Mouse (Mus musculus) kidney, postnatal 10 days (tissue): ENCODE results near the gene Fuca2.

Source experiments
- DNase-seq: peaks from one replicate; pipeline ENCODE4 v3.0.0; 2021; ENCODE audit warnings: mixed read lengths

Fuca2 gene

GRCm38 (mm10) chr10:13536706-13537105, 37.4 kb downstream of the Fuca2 start:
- DNase-seq = no peak

- DNase-seq = no peak
Measured at GRCm38 (mm10) chr10:13539769-13540333, 40.5 kb downstream of the Fuca2 start.

GRCm38 (mm10) chr10:13541721-13542120, 42.4 kb downstream of the Fuca2 start:
- no peak for DNase-seq

GRCm38 (mm10) chr10:13552646-13553497, 53.5 kb downstream of the Fuca2 start, which contains the start of the genes Adat2 and Pex3:
Gene Adat2 (plus strand): TSS chr10:13552894.
Gene Pex3 (minus strand): TSS chr10:13553142.
- DNase-seq = peak; percentile 93

- no peak for DNase-seq
Measured at GRCm38 (mm10) chr10:13553498-13553985, 54.2 kb downstream of the Fuca2 start.

GRCm38 (mm10) chr10:13554316-13554715, 55.0 kb downstream of the Fuca2 start:
- no peak for DNase-seq

- no peak for DNase-seq
Measured at GRCm38 (mm10) chr10:13560014-13560674, 60.8 kb downstream of the Fuca2 start.

GRCm38 (mm10) chr10:13564364-13565079, 65.2 kb downstream of the Fuca2 start:
- DNase-seq = peak; percentile 84

- no peak for DNase-seq
Measured at GRCm38 (mm10) chr10:13565080-13565448, 65.7 kb downstream of the Fuca2 start.

- no peak for DNase-seq
Measured at GRCm38 (mm10) chr10:13566393-13566792, 67.1 kb downstream of the Fuca2 start.
